Mouse (Mus musculus): ENCODE measurements around the gene Arl16. TPM values are rescaled to one million over a fixed set of nuclear protein-coding genes. Genes with fewer than 3 reads are reported as not detected.
"Not testable (repeated sequence)": the region's sequence is repeated elsewhere in the genome, so short reads cannot be mapped to it uniquely, and the experiment has no call there.

The Arl16 gene
- 58.9 and 63.2 TPM in 2 replicates for polyA plus RNA-seq (2015; fragmentation: Nextera tagmentation; extraction: Ambion mirVana)

GRCm38 (mm10) chr11:120467051-120467735, at the start of gene Arl16:
Gene Arl16, minus strand, starts transcription at chr11:120467607.
- Histone ChIP-seq H3K9ac (peak within 1 kb of the TSS; percentile 95), H3K9me3 (no peaks in the 10 kb centered on the region), H3K4me1 (replicated peaks) (peaks cover 32% of the 10 kb centered on the region), H3K36me3 (peaks cover 66% of the 10 kb centered on the region), H3K4me3 (peak within 1 kb of the TSS; percentile 87), H3K4me2 (peak within 1 kb of the TSS; percentile 86), H3K27ac (peak within 1 kb of the TSS; percentile 91), H3K27me3 (no peaks in the 10 kb centered on the region)
- ATAC-seq (ENCODE audit: low FRiP score), result peak; percentile 100
- under 1% methylated on average over 54 of the region's 54 CpGs for WGBS

GRCm38 (mm10) chr11:120517147-120517546, 49.7 kb upstream of the Arl16 start:
- no peak overlapping the region for H3K4me2 ChIP-seq
- no peak overlapping the region for H3K4me3 ChIP-seq
- ATAC-seq (ENCODE audit: low FRiP score), result no peak
- WGBS, result 65% methylated on average over 4 of the region's 4 CpGs
- H3K9ac ChIP-seq, result no peak overlapping the region
- H3K27ac ChIP-seq, result no peak overlapping the region
- H3K36me3 ChIP-seq, result no peaks in the 10 kb centered on the region
- no peaks in the 10 kb centered on the region for H3K9me3 ChIP-seq
- H3K4me1 ChIP-seq (replicated peaks), result peaks cover 4% of the 10 kb centered on the region; the same call in 1 of the 2 replicates
- H3K27me3 ChIP-seq, result 0 out of 2 replicates have a peak, but pooled peaks cover 3% of the 10 kb centered on the region

GRCm38 (mm10) chr11:120515611-120516010, 48.2 kb upstream of the Arl16 start:
- no peak overlapping the region for H3K9ac ChIP-seq
- 16% methylated on average over 17 of the region's 17 CpGs for WGBS
- H3K27ac ChIP-seq, result no peak overlapping the region
- H3K4me1 ChIP-seq (replicated peaks), result peaks cover 6% of the 10 kb centered on the region
- H3K36me3 ChIP-seq, result no peaks in the 10 kb centered on the region
- H3K4me2 ChIP-seq, result no peak overlapping the region
- H3K27me3 ChIP-seq, result 0 out of 2 replicates have a peak, but pooled peaks cover 6% of the 10 kb centered on the region
- 0 out of 2 replicates have a peak, but pooled peaks have one; percentile 43 for ATAC-seq (ENCODE audit: low FRiP score)
- H3K9me3 ChIP-seq, result no peaks in the 10 kb centered on the region
- no peak overlapping the region for H3K4me3 ChIP-seq

- not testable (repeated sequence) for H3K27ac ChIP-seq; H3K27me3 ChIP-seq; H3K36me3 ChIP-seq; H3K4me3 ChIP-seq; H3K9me3 ChIP-seq; H3K4me2 ChIP-seq; ATAC-seq (ENCODE audit: low FRiP score); H3K9ac ChIP-seq
- H3K4me1 ChIP-seq (replicated peaks), result peaks cover 11% of the 10 kb centered on the region
- WGBS, result 93% methylated on average over 2 of the region's 2 CpGs
Observed at GRCm38 (mm10) chr11:120514262-120514661, 46.9 kb upstream of the Arl16 start.

DNA sequence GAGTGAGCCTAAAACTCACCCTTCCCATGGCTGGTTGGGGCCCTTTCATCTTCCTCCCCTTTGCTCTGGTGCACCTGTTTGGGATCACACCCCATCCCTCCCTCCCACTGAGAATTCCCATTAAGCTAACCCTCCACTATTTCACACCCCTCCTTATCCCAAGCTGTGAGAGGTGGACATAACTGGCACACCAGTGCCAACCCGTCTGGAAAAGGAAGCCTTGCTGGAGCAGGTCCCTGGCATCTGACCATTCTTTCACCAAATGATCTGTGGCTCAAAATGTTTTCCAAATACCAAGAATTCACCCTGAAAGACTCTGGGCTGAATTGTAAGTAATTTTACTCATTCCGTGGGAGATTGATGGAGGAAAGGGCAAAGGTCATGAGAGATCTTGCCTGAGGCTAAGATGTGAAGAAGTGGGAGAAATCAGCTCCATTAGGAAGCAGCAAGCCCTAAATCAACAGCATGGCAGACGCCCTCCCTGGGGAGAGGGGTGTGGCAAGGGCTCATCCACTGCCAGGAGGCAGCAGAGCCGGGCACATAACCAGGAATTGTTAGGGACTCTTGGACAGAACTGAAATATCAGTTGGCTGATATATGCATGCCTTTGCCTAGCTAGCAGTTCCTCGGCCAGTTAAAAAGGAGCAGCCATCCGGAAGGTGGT, 45.5 kb upstream of the Arl16 start:
- Histone ChIP-seq H3K4me1 (replicated peaks) (peaks cover 11% of the 10 kb centered on the region), H3K27ac (no peak overlapping the region), H3K4me2 (no peak overlapping the region), H3K9me3 (no peaks in the 10 kb centered on the region), H3K27me3 (0 out of 2 replicates have a peak, but pooled peaks cover 6% of the 10 kb centered on the region), H3K4me3 (no peak overlapping the region), H3K36me3 (no peaks in the 10 kb centered on the region), H3K9ac (no peak overlapping the region)
- WGBS, result 26% methylated on average over 6 of the region's 6 CpGs
- ATAC-seq (ENCODE audit: low FRiP score), result no peak

- H3K4me2 ChIP-seq, result peak overlapping the region; percentile 37
Observed at GRCm38 (mm10) chr11:120510375-120511030, 43.1 kb upstream of the Arl16 start.

GRCm38 (mm10) chr11:120509940-120510339, 42.5 kb upstream of the Arl16 start:
- H3K4me1 ChIP-seq (replicated peaks), result peaks cover 11% of the 10 kb centered on the region
- ATAC-seq (ENCODE audit: low FRiP score), result no peak
- H3K4me2 ChIP-seq, result no peak overlapping the region
- H3K36me3 ChIP-seq, result no peaks in the 10 kb centered on the region
- no peak overlapping the region for H3K27ac ChIP-seq
- H3K9ac ChIP-seq, result no peak overlapping the region
- no peaks in the 10 kb centered on the region for H3K9me3 ChIP-seq
- H3K4me3 ChIP-seq, result no peak overlapping the region
- WGBS, result 46% methylated on average over 4 of the region's 4 CpGs
- H3K27me3 ChIP-seq, result 0 out of 2 replicates have a peak, but pooled peaks cover 4% of the 10 kb centered on the region

More at GRCm38 (mm10) chr11:120510375-120511030, 43.1 kb upstream of the Arl16 start:
- WGBS, result 12% methylated on average over 16 of the region's 16 CpGs
- no peak overlapping the region; the same call in 1 of the 2 replicates for H3K27ac ChIP-seq
- peaks cover 11% of the 10 kb centered on the region for H3K4me1 ChIP-seq (replicated peaks)
- no peak for ATAC-seq (ENCODE audit: low FRiP score)
- no peaks in the 10 kb centered on the region for H3K9me3 ChIP-seq
- H3K36me3 ChIP-seq, result no peaks in the 10 kb centered on the region
- peak overlapping the region; percentile 15; the same call in 1 of the 2 replicates for H3K4me3 ChIP-seq
- H3K9ac ChIP-seq, result peak overlapping the region; percentile 49; the same call in 1 of the 2 replicates
- 0 out of 2 replicates have a peak, but pooled peaks cover 4% of the 10 kb centered on the region for H3K27me3 ChIP-seq

DNA sequence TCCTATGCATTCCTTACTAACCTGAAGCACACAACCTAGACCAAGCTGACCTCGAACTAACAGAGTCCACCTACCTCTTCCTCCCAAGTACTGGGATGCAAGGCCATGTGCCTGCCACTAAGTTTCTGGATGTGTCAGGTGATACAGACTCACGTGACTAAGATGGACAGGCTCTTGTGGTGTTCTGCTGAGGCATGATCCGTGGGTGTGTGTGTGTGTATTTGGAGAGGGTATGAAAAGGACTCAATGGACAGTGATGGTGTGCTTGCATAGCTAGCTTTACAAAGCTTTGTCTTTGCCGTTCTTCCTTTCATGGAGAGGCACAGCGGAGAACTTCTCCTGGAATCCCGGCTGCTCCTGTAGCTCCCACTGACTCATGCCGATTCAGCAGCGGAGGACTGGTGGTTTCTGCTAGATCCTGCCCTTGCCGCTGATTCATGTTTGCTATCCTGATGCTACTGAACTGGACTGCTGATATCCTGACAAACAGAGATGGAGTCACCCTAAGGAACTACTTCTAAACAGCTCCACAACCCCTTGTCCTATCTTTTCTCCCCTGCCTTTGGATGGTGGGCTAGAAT, 41.0 kb upstream of the Arl16 start:
- ATAC-seq (ENCODE audit: low FRiP score), result no peak
- Histone ChIP-seq H3K4me3 (no peak overlapping the region), H3K9me3 (no peaks in the 10 kb centered on the region), H3K27me3 (0 out of 2 replicates have a peak, but pooled peaks cover 4% of the 10 kb centered on the region), H3K27ac (no peak overlapping the region), H3K36me3 (no peaks in the 10 kb centered on the region), H3K9ac (no peak overlapping the region), H3K4me1 (replicated peaks) (peaks cover 11% of the 10 kb centered on the region), H3K4me2 (no peak overlapping the region)
- WGBS, result 87% methylated on average over 9 of the region's 9 CpGs

GRCm38 (mm10) chr11:120507611-120508289, 40.3 kb upstream of the Arl16 start:
- no peak for ATAC-seq (ENCODE audit: low FRiP score)
- no peak overlapping the region for H3K4me3 ChIP-seq
- H3K27me3 ChIP-seq, result 0 out of 2 replicates have a peak, but pooled peaks cover 4% of the 10 kb centered on the region
- H3K4me1 ChIP-seq (replicated peaks), result peaks cover 7% of the 10 kb centered on the region
- H3K4me2 ChIP-seq, result no peak overlapping the region
- no peaks in the 10 kb centered on the region for H3K36me3 ChIP-seq
- no peak overlapping the region for H3K27ac ChIP-seq
- 78% methylated on average over 13 of the region's 13 CpGs for WGBS
- no peak overlapping the region for H3K9ac ChIP-seq
- no peaks in the 10 kb centered on the region for H3K9me3 ChIP-seq

GRCm38 (mm10) chr11:120506899-120507298, 39.5 kb upstream of the Arl16 start:
- Histone ChIP-seq H3K27me3 (0 out of 2 replicates have a peak, but pooled peaks cover 4% of the 10 kb centered on the region), H3K4me3 (no peak overlapping the region), H3K36me3 (no peaks in the 10 kb centered on the region), H3K9me3 (no peaks in the 10 kb centered on the region), H3K9ac (no peak overlapping the region), H3K4me1 (replicated peaks) (peaks cover 7% of the 10 kb centered on the region), H3K4me2 (no peak overlapping the region), H3K27ac (no peak overlapping the region)
- no peak for ATAC-seq (ENCODE audit: low FRiP score)
- 65% methylated on average over 4 of the region's 4 CpGs for WGBS

GRCm38 (mm10) chr11:120505661-120506060, 38.3 kb upstream of the Arl16 start:
- Histone ChIP-seq H3K4me3 (no peak overlapping the region), H3K27ac (no peak overlapping the region)
- 88% methylated on average over 3 of the region's 3 CpGs for WGBS

More at GRCm38 (mm10) chr11:120505661-120506060, 38.3 kb upstream of the Arl16 start:
- H3K4me1 ChIP-seq (replicated peaks), result peaks cover 5% of the 10 kb centered on the region
- H3K9me3 ChIP-seq, result no peaks in the 10 kb centered on the region
- ATAC-seq (ENCODE audit: low FRiP score), result no peak
- H3K4me2 ChIP-seq, result no peak overlapping the region
- no peaks in the 10 kb centered on the region for H3K36me3 ChIP-seq
- H3K27me3 ChIP-seq, result 0 out of 2 replicates have a peak, but pooled peaks cover 2% of the 10 kb centered on the region
- H3K9ac ChIP-seq, result no peak overlapping the region

Data from hindbrain, embryonic 13.5 days (tissue).